Mouse (Mus musculus) spleen, adult 2 months (tissue): ENCODE results near the gene Tsg101.

Experiments used
- CTCF ChIP-seq: fragments of 200-500 bp; IDR thresholded peaks from 2 replicates; pipeline ENCODE4 v1.5.1; 2011; ENCODE audit warnings: mild to moderate bottlenecking, inconsistent platforms; ENCODE audit not compliant: insufficient read depth, insufficient read length, insufficient replicate concordance; ENCODE audit errors: extremely low read depth
- POLR2A ChIP-seq: fragments of 200-500 bp; IDR thresholded peaks from 2 replicates; pipeline ENCODE4 v1.6.1; 2011; ENCODE audit warnings: low read depth, low read length, inconsistent platforms

GRCm38 (mm10) chr7:46843576-46843975 lies 76.2 kb downstream of the Tsg101 start:
- TF ChIP-seq CTCF, result no peak
- no peak for TF ChIP-seq POLR2A
